Mouse (Mus musculus) myocyte (in vitro differentiated cells): Measurements from ENCODE around the gene Oxt.

ENCODE experiments used
- MAX ChIP-seq: IDR thresholded peaks from one replicate; pipeline ENCODE4 v1.6.1; 2011; ENCODE audit warnings: low read depth, mild to moderate bottlenecking, control low read depth
- MYOG ChIP-seq, 3 experiments: IDR thresholded peaks; one replicate each; pipeline ENCODE4 v1.6.1; 2011; ENCODE audit warnings: control low read depth in 2 of 3, low read depth in 2 of 3, mild to moderate bottlenecking in 2 of 3; ENCODE audit not compliant: insufficient read length in 2 of 3, control insufficient read depth in 1 of 3, insufficient read depth in 1 of 3
- POLR2A ChIP-seq: IDR thresholded peaks from one replicate; pipeline ENCODE4 v1.6.1; 2011; ENCODE audit warnings: low read depth, mild to moderate bottlenecking, control low read depth, moderate library complexity; ENCODE audit not compliant: insufficient read length
- POLR2AphosphoS2 ChIP-seq: IDR thresholded peaks from one replicate; pipeline ENCODE4 v1.6.1; 2011; ENCODE audit warnings: low read depth, control low read depth; ENCODE audit not compliant: insufficient read length

GRCm38 (mm10) chr2:130529290-130529689 lies 46.7 kb upstream of the Oxt start:
- TF ChIP-seq MAX = no peak
- no peak for TF ChIP-seq POLR2AphosphoS2
- no peak for TF ChIP-seq POLR2A
- no peak for TF ChIP-seq MYOG (IDR thresholded peaks at IDR 0.05; ENCODE audit: control insufficient read depth in 1 of 3, insufficient read depth in 1 of 3, insufficient read length in 2 of 3, low read depth in 2 of 3)
